Mouse (Mus musculus) left cerebral cortex, postnatal 4 days (tissue): Measurements from ENCODE around the gene Stk39. TPM values are rescaled to one million over a fixed set of nuclear protein-coding genes. Genes with fewer than 3 reads are reported as not detected.
A peak's percentile ranks its signal among the peaks of the same experiment; 100 is the strongest.

ENCODE experiments used
- DNase-seq: peaks from one replicate; pipeline ENCODE4 v3.0.0-alpha.2; 2022
- intact Hi-C: fragments of 180-260 bp; cut with DNase I; formaldehyde crosslinking; loops from one replicate; pipeline ENCODE4 v1.15.1; 2025
- total RNA-seq, 2 experiments: library from RNA; stranded (reverse); gene quantifications; 2 replicates each; pipeline ENCODE4 v1.2.3; 2021

The Stk39 gene
- total RNA-seq, 2 experiments from 2014 or later: 48.2 to 53.6 TPM

- no peak for DNase-seq
- intact Hi-C loops: no loop called here
These were observed 7.6 kb downstream of the Stk39 start for GRCm38 (mm10) chr2:68464456-68464855.

GRCm38 (mm10) chr2:68463801-68464200 lies 8.3 kb downstream of the Stk39 start:
- no peak for DNase-seq
- intact Hi-C loops: no loop called here

- DNase-seq: no peak
- intact Hi-C loops: no loop called here
These were observed 14.0 kb downstream of the Stk39 start for GRCm38 (mm10) chr2:68458115-68458514.

- no peak for DNase-seq
- intact Hi-C loops: no loop called here
These were observed 14.5 kb downstream of the Stk39 start for GRCm38 (mm10) chr2:68457455-68458032.

- intact Hi-C loops: no loop called here
- DNase-seq: no peak
These were observed 15.2 kb downstream of the Stk39 start for GRCm38 (mm10) chr2:68456899-68457298.

- intact Hi-C loops: no loop called here
- DNase-seq: no peak
These were observed 19.7 kb downstream of the Stk39 start for GRCm38 (mm10) chr2:68452379-68452778.

GRCm38 (mm10) chr2:68448035-68448434 lies 24.0 kb downstream of the Stk39 start:
- DNase-seq: no peak
- intact Hi-C loops: no loop called here

GRCm38 (mm10) chr2:68443141-68443540 lies 28.9 kb downstream of the Stk39 start:
- intact Hi-C loops: no loop called here
- no peak for DNase-seq

- intact Hi-C loops: no loop called here
- no peak for DNase-seq
These were observed 29.9 kb downstream of the Stk39 start for GRCm38 (mm10) chr2:68442113-68442717.

GRCm38 (mm10) chr2:68439614-68440013 lies 32.5 kb downstream of the Stk39 start:
- intact Hi-C loops: no loop called here
- peak; percentile 19 for DNase-seq

- intact Hi-C loops: no loop called here
- no peak for DNase-seq
These were observed 34.1 kb downstream of the Stk39 start for GRCm38 (mm10) chr2:68437920-68438319.

- intact Hi-C loops: no loop called here
- no peak for DNase-seq
These were observed 34.9 kb downstream of the Stk39 start for GRCm38 (mm10) chr2:68437216-68437615.

- intact Hi-C loops: no loop called here
- no peak for DNase-seq
These were observed 35.8 kb downstream of the Stk39 start for GRCm38 (mm10) chr2:68436305-68436704.

- intact Hi-C loops: no loop called here
- DNase-seq: no peak
These were observed 36.4 kb downstream of the Stk39 start for GRCm38 (mm10) chr2:68435494-68436255.

GRCm38 (mm10) chr2:68434997-68435396 lies 37.1 kb downstream of the Stk39 start:
- DNase-seq: no peak
- intact Hi-C loops: no loop called here

- DNase-seq: no peak
- intact Hi-C loops: no loop called here
These were observed 37.5 kb downstream of the Stk39 start for GRCm38 (mm10) chr2:68434576-68434975.

GRCm38 (mm10) chr2:68433736-68434312 lies 38.2 kb downstream of the Stk39 start:
- DNase-seq: no peak
- intact Hi-C loops: no loop called here

GRCm38 (mm10) chr2:68432834-68433233 lies 39.2 kb downstream of the Stk39 start:
- DNase-seq: no peak
- intact Hi-C loops: no loop called here

GRCm38 (mm10) chr2:68431024-68431962 lies 40.8 kb downstream of the Stk39 start:
- no peak for DNase-seq
- intact Hi-C loops: no loop called here

GRCm38 (mm10) chr2:68430493-68430892 lies 41.6 kb downstream of the Stk39 start:
- DNase-seq: no peak
- intact Hi-C loops: no loop called here

- no peak for DNase-seq
- intact Hi-C loops: no loop called here
These were observed 42.6 kb downstream of the Stk39 start for GRCm38 (mm10) chr2:68429436-68429835.
